Mouse (Mus musculus): ENCODE results near the gene Cpt1b.

DNA sequence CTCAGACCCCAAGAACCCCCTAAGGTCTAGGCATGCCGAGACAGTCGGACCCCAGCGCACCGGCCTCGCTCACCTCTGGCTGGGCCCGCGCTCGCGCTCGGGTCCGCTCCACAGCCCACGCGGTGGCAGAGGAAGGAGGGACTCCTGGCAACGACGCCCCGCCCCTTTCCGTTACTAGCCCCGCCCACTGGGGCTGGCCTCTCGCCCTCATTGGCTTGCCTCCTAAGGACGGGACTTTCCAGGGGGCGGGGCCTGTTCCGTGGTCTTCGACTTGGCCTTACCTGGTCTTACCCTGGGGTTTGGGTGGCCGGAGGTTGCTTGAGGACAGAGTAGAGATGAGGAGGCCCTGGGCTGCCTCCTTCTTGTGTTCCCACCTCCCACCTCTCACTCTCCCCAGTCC, 15.5 kb downstream of the Cpt1b start, which contains the start of gene Syce3:
- TF ChIP-seq EP300 (IDR thresholded peaks at IDR 0.05; ENCODE audit: low read depth) (no peak), CTCF (IDR thresholded peaks at IDR 0.05; ENCODE audit: low read depth) (no peak)

All from heart, postnatal 0 days (tissue).